Mouse (Mus musculus) liver, embryonic 11.5 days (tissue): Measurements from ENCODE around the gene Sdhb. TPM values are rescaled to one million over a fixed set of nuclear protein-coding genes. Genes with fewer than 3 reads are reported as not detected.
A peak's percentile ranks its signal among the peaks of the same experiment; 100 is the strongest.

Experiments
- ATAC-seq: fragments of 200-750 bp; cut with Nextera tagmentation; replicated peaks from 2 replicates; pipeline ENCODE4 v1.8.0; 2017; ENCODE audit warnings: moderate number of reproducible peaks, mild to moderate bottlenecking, moderate TSS enrichment, moderate library complexity; ENCODE audit not compliant: low FRiP score
- DNase-seq: peaks from one replicate; pipeline ENCODE4 v3.0.0-alpha.2; 2017; ENCODE audit warnings: low spot score
- H3K27ac ChIP-seq: fragments of 300-500 bp; sonication (generic); 2 replicates; pipeline ENCODE4 v1.5.1; 2014; ENCODE audit warnings: mild to moderate bottlenecking, low read depth, low read length, control low read depth
- H3K27me3 ChIP-seq: fragments of 300-500 bp; sonication (generic); replicated peaks from 2 replicates; pipeline ENCODE4 v1.6.1; 2014; ENCODE audit warnings: low read length, mixed read lengths; ENCODE audit not compliant: control insufficient read depth, insufficient read depth
- H3K36me3 ChIP-seq: fragments of 300-500 bp; sonication (generic); 2 replicates; pipeline ENCODE4 v1.6.1; 2014; ENCODE audit warnings: mild to moderate bottlenecking, low read length, moderate library complexity, mixed read lengths; ENCODE audit not compliant: control insufficient read depth, insufficient read depth
- H3K4me1 ChIP-seq: fragments of 300-500 bp; sonication (generic); replicated peaks from 2 replicates; pipeline ENCODE4 v1.6.1; 2014; ENCODE audit warnings: low read length, mixed read lengths; ENCODE audit not compliant: control insufficient read depth, insufficient read depth
- H3K4me2 ChIP-seq: fragments of 300-500 bp; sonication (generic); 2 replicates; pipeline ENCODE4 v1.6.1; 2014; ENCODE audit warnings: mild to moderate bottlenecking, control low read depth, moderate library complexity
- H3K4me3 ChIP-seq: fragments of 300-500 bp; sonication (generic); 2 replicates; pipeline ENCODE4 v1.5.1; 2014; ENCODE audit warnings: low read depth, low read length, control low read depth
- H3K9ac ChIP-seq: fragments of 300-500 bp; sonication (generic); 2 replicates; pipeline ENCODE4 v1.6.1; 2014; ENCODE audit warnings: low read depth, low read length, control low read depth
- H3K9me3 ChIP-seq: fragments of 300-500 bp; sonication (generic); 2 replicates; pipeline ENCODE4 v1.6.1; 2016; ENCODE audit warnings: low read length, inconsistent platforms, mixed read lengths; ENCODE audit not compliant: control insufficient read depth
- WGBS: fragments of 180-500 bp; shearing (Covaris S2); extraction: QIAGEN DNeasy Blood & Tissue Kit; methylation state at CpG from one replicate; pipeline ENCODE4 v1.1.7; 2014; 5-methylcytosine and 5-hydroxymethylcytosine counted together
- polyA plus RNA-seq: library from polyadenylated mRNA; unstranded; fragments of >200 nt; fragmentation: Nextera tagmentation; extraction: Ambion mirVana; gene quantifications from 2 replicates; pipeline ENCODE4 v1.2.1, GENCODE M21; 2014

The Sdhb gene
- polyA plus RNA-seq, 1 experiment from 2014 or later, result 339 TPM

DNA sequence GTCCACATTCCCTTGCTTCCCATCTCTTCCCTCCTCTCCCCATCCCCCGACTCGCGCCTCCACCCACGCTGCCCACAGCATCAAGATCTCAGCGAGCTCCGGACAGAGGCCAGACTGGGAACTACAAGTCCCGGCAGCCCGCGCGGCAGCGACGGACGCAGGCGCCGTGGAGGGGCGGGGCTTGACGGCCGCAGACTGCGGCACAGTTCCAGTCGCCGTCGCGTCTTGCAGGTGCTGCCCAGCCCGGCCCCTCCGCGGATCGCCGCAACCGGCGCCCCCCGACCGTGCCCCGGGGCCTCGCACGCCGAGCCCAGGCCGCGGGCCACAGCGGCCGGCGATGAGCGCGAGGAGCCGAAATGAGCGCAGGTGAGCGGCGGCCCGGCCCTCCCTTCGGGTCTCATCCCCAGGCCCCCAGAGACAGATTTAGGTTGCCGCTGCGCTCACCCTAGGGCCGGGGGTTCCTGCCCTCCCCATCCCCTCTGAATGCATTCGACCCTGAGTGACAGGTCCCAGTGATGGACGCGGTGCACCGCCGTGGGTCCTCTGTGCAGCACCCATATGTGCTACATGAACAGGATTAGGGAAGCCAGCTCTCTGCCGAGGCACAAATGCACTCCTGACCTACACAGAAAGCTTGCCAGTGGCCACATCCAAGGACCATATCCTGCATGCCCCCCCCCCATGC, 25.9 kb downstream of the Sdhb start, which contains the start of gene Atp13a2:
TSS of gene Atp13a2 (plus strand) at position 163 of the 685 bp plus-strand sequence.
- ATAC-seq, result peak; percentile 88
- Histone ChIP-seq H3K36me3 (no peaks in the 10 kb centered on the region), H3K4me1 (peaks cover 31% of the 10 kb centered on the region), H3K27me3 (no peaks in the 10 kb centered on the region), H3K9ac (peak within 1 kb of the TSS; percentile 78), H3K4me3 (peak within 1 kb of the TSS; percentile 87), H3K4me2 (peak within 1 kb of the TSS; percentile 97), H3K9me3 (no peaks in the 10 kb centered on the region), H3K27ac (peak within 1 kb of the TSS; percentile 32; the same call in 1 of the 2 replicates)
- under 1% methylated on average over 58 of the region's 58 CpGs for WGBS
- DNase-seq, result peak; percentile 90

DNA sequence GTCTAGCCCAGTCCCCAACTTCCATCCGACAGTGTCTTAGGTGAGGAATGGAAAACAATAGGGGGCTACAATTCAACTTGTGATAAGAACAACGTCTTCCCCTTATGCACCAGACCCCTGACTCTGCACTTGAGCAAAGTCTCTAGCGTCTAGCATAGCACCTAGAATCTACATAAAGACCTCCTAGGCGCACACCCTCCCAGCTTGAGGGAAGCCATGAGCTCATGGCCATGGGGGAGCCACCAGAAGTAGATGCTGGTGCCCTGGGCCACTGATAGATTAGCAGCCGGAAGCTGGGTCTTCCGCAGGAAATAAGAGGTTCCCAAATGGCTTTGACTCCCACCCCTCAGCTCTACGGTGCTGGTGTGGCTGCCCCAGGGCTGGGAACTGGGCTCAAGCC, 26.5 kb downstream of the Sdhb start:
- H3K9me3 ChIP-seq, result no peaks in the 10 kb centered on the region
- H3K27ac ChIP-seq, result peak overlapping the region; percentile 32; the same call in 1 of the 2 replicates
- ATAC-seq (peak; percentile 19; the same call in 1 of the 2 replicates), DNase-seq (no peak)
- peaks cover 31% of the 10 kb centered on the region for H3K4me1 ChIP-seq
- 12% methylated on average over 7 of the region's 7 CpGs for WGBS
- peak overlapping the region; percentile 78 for H3K9ac ChIP-seq
- no peaks in the 10 kb centered on the region for H3K36me3 ChIP-seq
- peak overlapping the region; percentile 97 for H3K4me2 ChIP-seq
- no peaks in the 10 kb centered on the region for H3K27me3 ChIP-seq
- peak overlapping the region; percentile 87 for H3K4me3 ChIP-seq

DNA sequence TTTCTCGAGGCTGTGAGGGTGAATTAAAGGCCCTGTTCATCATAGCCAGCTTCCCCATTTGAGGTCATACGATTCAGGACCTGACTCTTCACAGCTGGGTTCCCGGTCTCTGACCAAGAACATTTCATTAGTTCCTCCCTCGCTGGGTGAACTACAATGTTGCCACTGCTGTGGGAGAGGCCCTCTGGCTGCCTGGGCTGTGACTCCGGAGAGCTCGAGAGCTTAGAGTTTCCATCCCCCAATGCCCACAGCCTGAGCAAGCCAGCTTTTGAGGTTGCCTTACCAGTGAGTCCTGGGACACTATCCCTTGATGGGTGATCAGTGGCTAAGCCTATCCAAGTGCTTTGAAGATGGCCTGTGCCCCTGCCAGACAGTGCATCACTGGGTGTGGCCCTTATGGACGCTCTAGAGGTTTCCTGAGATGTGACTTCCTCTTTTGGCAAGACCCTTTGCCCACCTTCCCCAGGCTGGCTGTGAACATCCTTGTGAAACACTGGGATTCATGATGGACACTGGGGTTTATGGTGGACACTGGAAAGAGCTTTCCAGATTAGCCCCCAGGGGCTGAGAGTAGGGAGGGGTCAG, 27.8 kb downstream of the Sdhb start:
- Histone ChIP-seq H3K4me2 (peak overlapping the region; percentile 97), H3K9me3 (no peaks in the 10 kb centered on the region), H3K4me3 (0 out of 2 replicates have a peak overlapping the region, but pooled peaks have one; percentile 2), H3K9ac (no peak overlapping the region; the same call in 1 of the 2 replicates), H3K4me1 (peaks cover 24% of the 10 kb centered on the region), H3K27ac (no peak overlapping the region), H3K27me3 (no peaks in the 10 kb centered on the region), H3K36me3 (no peaks in the 10 kb centered on the region)
- ATAC-seq (no peak), DNase-seq (no peak)
- WGBS, result 41% methylated on average over 7 of the region's 7 CpGs

DNA sequence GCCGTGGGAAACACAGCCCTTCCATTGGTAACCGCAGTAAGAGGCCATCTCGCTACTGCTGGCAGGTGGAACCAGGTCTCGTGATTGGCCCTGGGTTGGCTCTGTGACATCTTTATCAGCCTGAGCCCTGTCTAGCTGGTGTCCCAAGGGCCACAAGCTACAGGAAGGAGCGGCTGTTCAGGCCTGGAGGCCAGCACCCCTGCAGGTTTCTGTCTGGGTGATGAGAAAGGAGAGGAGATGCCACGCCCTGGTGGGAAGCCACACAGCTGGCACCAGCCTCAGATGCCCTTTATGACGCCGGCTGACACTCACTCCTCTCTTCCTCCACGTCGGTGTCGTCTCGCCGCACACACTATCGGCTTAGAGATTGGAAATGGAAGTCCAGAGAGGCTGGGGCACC, 28.4 kb downstream of the Sdhb start:
- Histone ChIP-seq H3K4me2 (peak overlapping the region; percentile 97), H3K27me3 (no peaks in the 10 kb centered on the region), H3K4me1 (peaks cover 24% of the 10 kb centered on the region), H3K9me3 (no peaks in the 10 kb centered on the region), H3K27ac (no peak overlapping the region), H3K4me3 (0 out of 2 replicates have a peak overlapping the region, but pooled peaks have one; percentile 2), H3K36me3 (no peaks in the 10 kb centered on the region), H3K9ac (no peak overlapping the region)
- DNase-seq, result no peak
- no peak for ATAC-seq
- 81% methylated on average over 14 of the region's 14 CpGs for WGBS

DNA sequence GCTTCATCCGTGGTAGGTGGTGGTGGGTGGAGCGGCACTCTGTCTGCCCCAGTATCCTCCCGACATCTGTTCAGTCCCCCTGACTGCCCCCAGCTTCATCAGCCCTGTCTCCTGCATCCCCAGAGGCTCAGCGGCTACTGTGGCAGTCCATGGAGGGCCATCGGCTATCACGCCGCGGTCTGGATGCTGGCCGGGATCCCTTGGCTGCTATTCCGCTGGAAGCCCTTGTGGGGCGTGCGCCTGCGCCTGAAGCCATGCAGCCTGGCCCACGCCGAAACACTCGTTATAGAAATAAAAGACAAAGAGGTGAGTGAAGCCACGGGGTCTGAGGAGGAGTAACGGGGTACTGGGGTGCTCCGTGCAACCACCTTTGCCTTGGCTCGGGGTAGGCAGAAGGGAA, 31.2 kb downstream of the Sdhb start:
- Histone ChIP-seq H3K27me3 (no peaks in the 10 kb centered on the region), H3K36me3 (peaks cover 8% of the 10 kb centered on the region), H3K9ac (no peak overlapping the region), H3K4me3 (no peak overlapping the region), H3K9me3 (no peaks in the 10 kb centered on the region), H3K27ac (no peak overlapping the region), H3K4me2 (no peak overlapping the region), H3K4me1 (peaks cover 21% of the 10 kb centered on the region)
- DNase-seq (no peak), ATAC-seq (no peak)
- 85% methylated on average over 20 of the region's 20 CpGs for WGBS

DNA sequence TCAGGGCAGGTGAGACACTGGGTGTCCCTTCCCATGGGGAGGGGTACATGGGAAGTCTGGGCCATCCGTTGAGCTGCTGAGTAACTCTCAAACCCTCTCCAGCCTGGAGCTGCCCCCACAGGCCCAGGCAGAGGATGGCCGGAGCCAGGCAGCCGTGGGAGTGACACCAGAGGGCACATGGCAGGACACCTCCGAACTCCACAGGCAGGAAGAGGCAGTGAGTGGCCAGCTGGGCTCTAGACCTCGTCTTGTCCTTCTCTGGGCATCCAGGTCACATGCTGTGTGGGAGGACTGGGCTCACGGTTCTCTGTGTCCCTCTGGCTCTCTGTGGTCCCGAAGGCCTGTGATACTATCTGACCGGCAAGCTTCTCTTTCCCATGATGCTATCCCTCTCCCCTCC, 32.8 kb downstream of the Sdhb start:
- Histone ChIP-seq H3K4me2 (no peak overlapping the region), H3K4me1 (peaks cover 7% of the 10 kb centered on the region), H3K27ac (no peak overlapping the region), H3K9me3 (no peaks in the 10 kb centered on the region), H3K36me3 (peaks cover 15% of the 10 kb centered on the region), H3K4me3 (no peak overlapping the region), H3K9ac (no peak overlapping the region), H3K27me3 (no peaks in the 10 kb centered on the region)
- ATAC-seq (no peak), DNase-seq (no peak)
- WGBS, result 78% methylated on average over 8 of the region's 8 CpGs

DNA sequence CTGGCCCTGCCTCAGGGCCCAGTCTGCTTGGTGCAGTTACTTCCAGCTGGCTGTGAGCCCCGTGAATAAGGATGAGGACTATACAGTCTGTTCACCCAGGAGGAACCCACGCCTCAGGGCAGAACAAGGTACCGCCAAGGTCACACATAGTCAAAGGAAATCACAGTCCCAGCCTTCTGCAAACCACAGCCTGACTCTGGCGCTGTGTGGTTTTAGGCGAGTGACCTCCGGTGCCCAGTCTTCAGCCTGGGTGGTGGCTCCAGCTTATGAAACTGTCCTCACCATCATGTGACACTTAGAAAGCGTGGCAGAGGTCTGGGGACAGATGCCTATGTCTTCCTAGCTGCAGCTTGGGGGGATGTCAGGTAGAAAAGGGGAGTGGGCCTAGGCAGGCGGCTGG, 34.8 kb downstream of the Sdhb start:
- 86% methylated on average over 8 of the region's 8 CpGs for WGBS
- H3K27ac ChIP-seq, result no peak overlapping the region
- H3K4me1 ChIP-seq, result no peaks in the 10 kb centered on the region; the same call in 1 of the 2 replicates
- ATAC-seq (no peak), DNase-seq (no peak)
- no peaks in the 10 kb centered on the region for H3K9me3 ChIP-seq
- no peak overlapping the region for H3K4me2 ChIP-seq
- no peaks in the 10 kb centered on the region for H3K27me3 ChIP-seq
- H3K36me3 ChIP-seq, result peaks cover 22% of the 10 kb centered on the region
- H3K4me3 ChIP-seq, result no peak overlapping the region
- no peak overlapping the region for H3K9ac ChIP-seq

DNA sequence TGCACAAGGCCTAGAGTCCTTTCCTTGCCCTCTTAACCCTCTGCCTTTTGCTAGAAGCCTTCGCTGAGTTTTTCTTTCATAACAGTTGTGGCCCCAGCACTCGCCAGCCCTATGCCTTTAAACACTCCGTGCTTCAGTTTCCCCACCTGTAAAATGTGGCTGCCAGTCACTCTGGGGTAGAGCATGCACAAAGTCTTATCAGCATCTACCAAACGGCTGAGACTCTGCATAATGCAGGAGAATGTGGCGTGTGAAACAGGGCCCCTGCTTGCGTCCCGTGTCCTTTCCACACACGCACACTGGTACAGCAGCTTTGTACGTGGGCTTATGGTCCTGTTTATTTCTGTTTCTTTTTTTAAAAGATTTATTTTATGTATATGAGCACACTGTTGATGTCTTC, 35.8 kb downstream of the Sdhb start:
- no peak overlapping the region for H3K4me3 ChIP-seq
- no peaks in the 10 kb centered on the region for H3K9me3 ChIP-seq
- H3K9ac ChIP-seq, result no peak overlapping the region
- H3K36me3 ChIP-seq, result peaks cover 23% of the 10 kb centered on the region
- DNase-seq, result no peak
- WGBS, result 71% methylated on average over 9 of the region's 9 CpGs
- no peak overlapping the region for H3K4me2 ChIP-seq
- no peaks in the 10 kb centered on the region; the same call in 1 of the 2 replicates for H3K4me1 ChIP-seq
- no peaks in the 10 kb centered on the region for H3K27me3 ChIP-seq
- H3K27ac ChIP-seq, result peak overlapping the region; percentile 45; the same call in 1 of the 2 replicates
- peak; percentile 73 for ATAC-seq
